In genomic region chr4:117223001-117223400, GRCm38 (mm10) we compare ENCODE assay signal across 22 mouse cellular contexts. TPM values are rescaled to one million over a fixed set of nuclear protein-coding genes. Genes with fewer than 3 reads are reported as not detected.
A peak's percentile ranks its signal among the peaks of the same experiment; 100 is the strongest.
DNase-seq lines count a peak whose midpoint lies in the region; ATAC-seq lines count a peak whose summit lies in the region.
"Had no signal": no experiment of that assay in that cellular context is flagged by ENCODE, and none has a peak within 500 bp of the region (broad histone marks: within the 10 kb centered on the region; RNA-seq: fewer than 3 reads in every experiment).

No protein-coding gene starts in this region.

- DNase-seq in embryo, embryonic 10 days (ENCODE audit: low spot score): peak; percentile 52
- no peak for DNase-seq in embryo, embryonic 10.5 days (ENCODE audit: low spot score)
- DNase-seq in 416B (ENCODE audit: low read depth): peak; percentile 65
- DNase-seq in Muller cell, postnatal 12 days (ENCODE audit: inconsistent ontology term): peak; percentile 41
- no peak for DNase-seq in cerebellum, adult 8-10 months
- DNase-seq in cerebellum, adult 11-12 months: no peak
- no peak for DNase-seq in kidney, postnatal 4 days
- DNase-seq: adrenal gland, adult 2 months; adrenal gland, postnatal 10 days; adrenal gland, postnatal 36 days; B cell, adult 2 months; cerebellum, adult 18-20 months; cerebellum, adult 9-10 months; cerebellum, postnatal 10 days; cerebellum, postnatal 25 days; embryo, embryonic 11 days had no signal

- ATAC-seq in granulocyte monocyte progenitor cell, adult 5-6 weeks (replicated peaks; ENCODE audit: poor library complexity, severe bottlenecking): peak; percentile 25; the same call in 1 of the 2 replicates
- ATAC-seq: CD4-positive, CD25-positive, alpha-beta regulatory T cell, adult 4 months; forebrain, embryonic 14.5 days; forebrain, embryonic 16.5 days had no signal

RNA-seq across cellular contexts. Expression of gene Tmem53, which starts 28.8 kb away (rescaled TPM):
- total RNA-seq in granulocyte monocyte progenitor cell, adult 5-6 weeks (2014; fragmentation: Nextera tagmentation): 3.7 and 5.1 TPM in 2 replicates
- total RNA-seq in granulocyte monocyte progenitor cell, adult 5-6 weeks (2017): 0.36 and 4.8 TPM in 2 replicates

RNA-seq across cellular contexts. Expression of gene Armh1, which starts 28.9 kb away (rescaled TPM):
- not detected in 2 replicates for total RNA-seq in granulocyte monocyte progenitor cell, adult 5-6 weeks (2014; fragmentation: Nextera tagmentation)
- total RNA-seq in granulocyte monocyte progenitor cell, adult 5-6 weeks (2017): not detected in 2 replicates
- total RNA-seq: CH12.LX, G1E had no signal

RNA-seq across cellular contexts. Expression of gene Kif2c, which starts 40.6 kb away (rescaled TPM):
- 15.8 and 23.5 TPM in 2 replicates for total RNA-seq in granulocyte monocyte progenitor cell, adult 5-6 weeks (2014; fragmentation: Nextera tagmentation)
- 44.9 and 47.0 TPM in 2 replicates for total RNA-seq in granulocyte monocyte progenitor cell, adult 5-6 weeks (2017)

Comparison
In these comparisons a context has a peak if more than half of its experiments do, and no peak if none do; other contexts are left out.
1. DNase-seq: peak in embryo, embryonic 10 days (single experiment), 416B (single experiment) and Muller cell, postnatal 12 days (single experiment); none in embryo, embryonic 10.5 days (single experiment), cerebellum, adult 8-10 months (single experiment), cerebellum, adult 11-12 months (single experiment) and kidney, postnatal 4 days (0 of 2).